Mouse (Mus musculus): ENCODE data around the gene Neurog1.

The Neurog1 gene

GRCm38 (mm10) chr13:56221129-56221910 lies 30.6 kb downstream of the Neurog1 start:
- no peak for DNase-seq (ENCODE audit: extremely low spot score, low read depth, low spot score)

GRCm38 (mm10) chr13:56219254-56219653 lies 32.7 kb downstream of the Neurog1 start:
- no peak for DNase-seq (ENCODE audit: extremely low spot score, low read depth, low spot score)

- DNase-seq (ENCODE audit: extremely low spot score, low read depth, low spot score) = no peak
Measured at GRCm38 (mm10) chr13:56216090-56216489, 35.9 kb downstream of the Neurog1 start.

- DNase-seq (ENCODE audit: extremely low spot score, low read depth, low spot score) = no peak
Measured at GRCm38 (mm10) chr13:56214633-56215032, 37.3 kb downstream of the Neurog1 start.

- DNase-seq (ENCODE audit: extremely low spot score, low read depth, low spot score) = no peak
Measured at GRCm38 (mm10) chr13:56209067-56209411, 42.9 kb downstream of the Neurog1 start.

- no peak for DNase-seq (ENCODE audit: extremely low spot score, low read depth, low spot score)
Measured at GRCm38 (mm10) chr13:56208225-56209066, 43.5 kb downstream of the Neurog1 start.
